Mouse (Mus musculus) inflammation-experienced regulatory T-cells, adult 6 months (primary cell): ENCODE measurements around the gene Bcl2a1d. TPM values are rescaled to one million over a fixed set of nuclear protein-coding genes. Genes with fewer than 3 reads are reported as not detected.
"Not testable (repeated sequence)": the region's sequence is repeated elsewhere in the genome, so short reads cannot be mapped to it uniquely, and the experiment has no call there.

Experiments used
- ATAC-seq: one replicate; pipeline ENCODE4 v1.8.0; 2017
- polyA plus RNA-seq, 3 experiments: library from polyadenylated mRNA; unstranded; fragments of 100-300 nt; shearing (Covaris generic); gene quantifications; one replicate each; pipeline ENCODE4 v1.2.1; 2017

Bcl2a1d gene
- 100 to 1,000 TPM; 103 to 282 (median 149) TPM for polyA plus RNA-seq

DNA sequence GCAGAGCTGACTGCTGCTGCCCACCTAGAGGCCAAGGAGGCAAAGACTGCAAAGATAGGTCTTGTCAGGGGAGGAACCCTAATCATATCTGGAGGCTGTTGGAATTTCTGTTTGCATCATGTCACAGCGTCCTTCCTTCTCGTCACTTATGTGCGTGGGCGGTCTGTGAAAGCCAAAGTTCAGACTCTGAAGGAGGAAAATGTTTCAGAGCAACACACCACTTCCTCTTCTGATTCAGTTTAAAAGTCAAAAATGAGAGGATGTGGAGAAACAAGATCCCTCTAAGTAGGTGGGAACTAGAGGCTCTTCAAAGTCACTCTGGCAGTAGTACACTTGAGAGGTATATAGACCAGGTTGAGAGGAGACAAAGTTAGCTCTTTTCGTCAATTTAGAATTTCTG lies at the start of gene Bcl2a1d:
TSS of gene Bcl2a1d (minus strand) at position 187 of the 400 bp plus-strand sequence.
- ATAC-seq, result peak; percentile 78

DNA sequence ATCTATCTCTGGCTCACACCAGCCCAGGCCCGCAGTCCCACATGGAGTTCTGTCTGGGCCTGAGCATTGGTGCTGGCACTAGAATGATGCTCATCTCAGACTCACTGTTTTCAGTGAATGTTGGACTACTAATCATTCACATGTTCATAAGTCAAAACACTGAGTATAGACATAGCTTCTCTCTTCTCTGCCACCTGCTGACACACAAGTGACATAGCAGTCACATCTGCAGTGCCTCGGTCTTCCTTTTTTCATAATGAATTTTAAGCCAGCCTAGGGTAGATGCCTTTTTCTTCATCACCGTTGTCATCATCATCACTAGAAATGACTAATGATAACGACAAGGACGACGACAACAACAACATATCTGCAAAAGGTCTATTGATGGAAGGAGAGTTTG lies 38.5 kb upstream of the Bcl2a1d start:
- ATAC-seq, result not testable (repeated sequence)

DNA sequence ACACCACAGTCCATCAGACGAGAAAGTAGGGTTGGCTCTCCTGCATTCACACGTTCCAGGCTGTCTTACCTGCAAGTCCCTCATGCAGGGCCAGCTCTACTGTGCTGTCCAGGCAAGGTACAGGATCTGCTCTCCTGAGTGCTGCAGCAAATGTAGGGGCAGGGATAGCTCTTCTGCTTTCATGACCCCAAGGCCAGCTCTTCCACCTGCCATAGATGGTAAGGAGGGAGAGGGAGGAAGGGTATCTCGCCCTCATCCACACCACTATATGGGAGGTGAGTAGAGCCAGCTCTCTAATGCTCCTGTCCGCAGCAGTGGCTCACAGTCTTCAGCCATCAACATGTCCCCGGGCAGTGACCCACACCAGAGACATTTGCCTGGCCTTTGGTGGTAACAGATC lies 37.8 kb upstream of the Bcl2a1d start:
- ATAC-seq, result not testable (repeated sequence)

DNA sequence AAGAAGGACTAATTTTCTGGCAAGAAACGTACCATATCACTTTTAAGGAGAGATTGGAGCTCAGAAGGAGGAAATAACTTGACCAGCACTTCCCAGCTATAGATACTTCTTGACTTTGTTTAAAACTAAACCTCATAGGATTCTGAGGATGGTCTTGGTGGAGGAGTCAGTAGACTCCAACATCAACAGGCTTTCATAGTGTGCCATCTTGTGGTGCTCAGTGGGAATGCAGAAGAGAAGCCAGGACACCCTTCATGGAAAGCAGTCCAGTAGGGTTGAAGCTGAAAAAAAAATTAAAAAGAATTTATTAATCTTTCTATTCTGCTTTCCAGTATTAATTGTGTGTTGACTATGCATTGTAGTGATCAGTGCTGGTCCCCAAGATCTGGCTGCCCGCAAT lies 15.0 kb upstream of the Bcl2a1d start:
- peak; percentile 90 for ATAC-seq

DNA sequence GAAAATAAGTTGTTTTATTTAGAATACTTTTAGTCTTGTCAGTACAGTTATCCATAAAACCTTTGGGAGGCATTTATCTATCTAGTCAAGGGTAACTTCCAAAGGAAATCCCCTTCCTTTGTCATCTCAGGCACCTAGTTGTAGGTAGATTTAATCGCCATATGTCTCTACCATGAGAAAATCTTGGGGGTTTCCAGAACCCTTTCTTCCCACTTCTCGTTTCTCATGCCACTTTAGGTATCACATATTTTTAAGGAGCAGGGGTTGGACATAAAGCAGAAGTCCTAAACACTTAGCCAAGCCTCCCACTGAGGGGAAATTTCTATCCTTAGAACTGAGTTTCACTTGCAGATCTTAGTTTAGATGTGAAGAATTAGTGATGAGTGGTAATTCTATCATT lies 14.3 kb upstream of the Bcl2a1d start:
- ATAC-seq, result not testable (repeated sequence)

DNA sequence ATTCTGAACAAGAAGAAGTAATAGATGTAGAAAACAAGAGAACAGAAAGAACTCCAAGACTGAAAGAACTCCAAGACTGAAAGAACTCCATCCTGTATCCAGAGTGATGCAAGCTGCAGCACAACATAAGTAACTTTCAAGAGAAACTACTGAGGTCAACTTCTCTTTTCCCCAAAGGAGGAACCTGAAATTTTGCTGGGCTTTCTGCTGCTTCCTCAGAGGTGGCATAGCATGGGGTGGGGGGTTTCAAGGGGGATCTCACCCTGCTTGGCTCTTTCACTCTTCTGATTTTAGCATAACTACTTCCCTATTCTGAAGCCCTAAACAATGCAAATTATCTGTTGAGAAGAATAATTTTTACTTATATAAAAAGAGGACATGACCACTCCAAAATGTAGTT lies 3.6 kb upstream of the Bcl2a1d start:
- not testable (repeated sequence) for ATAC-seq

DNA sequence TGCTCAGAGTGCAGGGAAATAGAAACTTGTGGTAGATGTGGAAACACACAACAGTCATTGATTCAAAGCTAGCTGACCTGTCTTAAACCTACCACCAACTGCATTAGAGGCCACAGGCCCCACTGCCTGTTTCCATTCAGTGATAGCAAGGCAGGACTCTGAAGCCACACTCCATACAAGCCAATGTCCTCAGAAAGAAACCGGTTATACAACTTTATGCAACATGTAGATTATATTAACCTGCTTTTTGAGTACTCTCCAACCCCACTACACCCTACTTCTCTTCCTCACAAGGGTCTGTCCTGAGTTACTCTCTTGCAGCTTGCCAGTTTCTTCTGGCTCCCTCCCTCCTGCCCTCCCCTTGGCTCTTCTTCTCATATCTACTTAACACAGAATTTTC lies 1.5 kb upstream of the Bcl2a1d start:
- not testable (repeated sequence) for ATAC-seq

DNA sequence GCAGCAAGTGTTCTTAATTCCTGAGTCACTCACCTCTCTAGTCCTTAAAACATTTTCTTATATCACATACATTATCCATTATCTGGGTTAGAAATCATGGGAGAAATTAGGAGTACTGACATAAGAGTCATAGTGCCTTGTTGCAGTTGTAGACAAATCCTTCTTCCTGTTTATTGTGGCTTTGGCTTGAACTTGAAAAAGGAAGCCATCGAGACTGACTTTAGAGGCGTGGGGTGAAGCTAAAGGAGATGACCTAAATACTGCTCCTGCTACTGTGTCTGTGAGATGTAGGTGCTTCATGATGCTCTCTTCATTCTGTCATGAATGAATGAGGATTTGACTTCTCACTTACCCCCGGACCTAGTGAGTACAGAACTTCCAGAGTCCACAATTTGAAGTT lies 620 bp upstream of the Bcl2a1d start:
- ATAC-seq, result peak; percentile 24

DNA sequence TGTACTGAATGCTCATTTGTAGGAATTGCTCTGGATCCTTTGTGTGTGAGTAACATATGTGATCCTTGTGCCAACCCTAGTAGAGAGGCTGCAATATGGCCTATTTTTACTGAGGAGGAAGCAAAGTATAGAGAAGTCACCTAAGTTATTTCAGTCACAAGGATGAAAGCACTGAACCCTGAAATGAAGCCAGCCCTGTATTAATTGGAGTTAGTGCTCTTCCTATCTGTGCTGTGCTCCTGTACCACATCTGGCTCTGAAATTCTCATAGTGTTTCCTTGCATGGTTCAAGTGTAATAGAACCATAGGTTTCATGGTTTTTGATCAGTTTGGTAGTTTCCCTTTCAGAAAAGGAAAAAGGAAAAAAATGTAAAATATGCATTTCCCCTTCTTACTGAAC lies 3.4 kb downstream of the Bcl2a1d start:
- ATAC-seq, result peak; percentile 8

DNA sequence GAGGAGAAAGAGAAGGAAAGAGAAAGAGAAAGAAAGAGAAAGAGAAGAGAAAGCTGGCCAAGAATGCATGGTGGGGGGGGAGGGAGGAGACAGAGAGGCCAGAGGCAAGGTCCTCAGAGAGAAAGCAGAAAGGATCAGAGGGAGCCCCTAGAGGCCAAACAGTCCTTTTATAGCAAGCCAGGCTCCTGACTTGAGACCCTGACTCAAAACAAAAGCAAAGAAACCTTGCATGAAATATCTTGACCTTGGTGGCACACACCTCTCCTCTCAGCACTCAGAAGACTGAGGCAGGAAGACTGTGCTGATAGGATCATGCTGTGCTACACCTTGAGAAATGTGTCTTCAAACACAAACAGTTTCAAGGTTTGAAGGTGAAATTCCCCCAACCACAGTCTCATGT lies 10.1 kb downstream of the Bcl2a1d start:
- peak; percentile 11 for ATAC-seq

DNA sequence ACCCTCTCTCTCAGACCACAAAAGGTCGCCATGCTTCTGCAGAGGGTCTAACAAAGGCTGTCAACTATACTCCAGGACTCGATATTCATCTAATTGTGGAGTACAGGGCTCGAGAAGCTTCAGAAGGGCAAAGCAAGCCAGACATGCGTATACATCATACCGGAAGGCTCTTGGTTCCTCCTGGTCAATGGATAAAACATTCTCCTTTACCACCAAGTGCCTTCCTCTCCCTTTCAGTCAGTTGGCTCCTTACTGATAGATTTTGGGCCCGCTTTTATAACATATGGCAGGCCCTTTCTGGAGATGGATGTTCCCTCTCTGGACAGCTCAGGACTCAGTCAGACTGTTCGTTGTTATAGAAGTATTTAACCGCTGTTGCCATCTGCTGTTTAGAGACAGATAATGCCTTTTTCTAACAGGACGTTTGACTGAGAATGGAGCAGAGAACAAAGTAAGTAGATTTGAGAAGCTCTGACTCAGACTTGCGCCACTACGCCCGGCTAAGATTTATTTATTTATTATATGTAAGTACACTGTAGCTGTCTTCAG lies 11.7 kb downstream of the Bcl2a1d start, which contains the start of gene Mthfsl:
TSS of gene Mthfsl (minus strand) at position 308 of the 549 bp plus-strand sequence.
- peak; percentile 58 for ATAC-seq

DNA sequence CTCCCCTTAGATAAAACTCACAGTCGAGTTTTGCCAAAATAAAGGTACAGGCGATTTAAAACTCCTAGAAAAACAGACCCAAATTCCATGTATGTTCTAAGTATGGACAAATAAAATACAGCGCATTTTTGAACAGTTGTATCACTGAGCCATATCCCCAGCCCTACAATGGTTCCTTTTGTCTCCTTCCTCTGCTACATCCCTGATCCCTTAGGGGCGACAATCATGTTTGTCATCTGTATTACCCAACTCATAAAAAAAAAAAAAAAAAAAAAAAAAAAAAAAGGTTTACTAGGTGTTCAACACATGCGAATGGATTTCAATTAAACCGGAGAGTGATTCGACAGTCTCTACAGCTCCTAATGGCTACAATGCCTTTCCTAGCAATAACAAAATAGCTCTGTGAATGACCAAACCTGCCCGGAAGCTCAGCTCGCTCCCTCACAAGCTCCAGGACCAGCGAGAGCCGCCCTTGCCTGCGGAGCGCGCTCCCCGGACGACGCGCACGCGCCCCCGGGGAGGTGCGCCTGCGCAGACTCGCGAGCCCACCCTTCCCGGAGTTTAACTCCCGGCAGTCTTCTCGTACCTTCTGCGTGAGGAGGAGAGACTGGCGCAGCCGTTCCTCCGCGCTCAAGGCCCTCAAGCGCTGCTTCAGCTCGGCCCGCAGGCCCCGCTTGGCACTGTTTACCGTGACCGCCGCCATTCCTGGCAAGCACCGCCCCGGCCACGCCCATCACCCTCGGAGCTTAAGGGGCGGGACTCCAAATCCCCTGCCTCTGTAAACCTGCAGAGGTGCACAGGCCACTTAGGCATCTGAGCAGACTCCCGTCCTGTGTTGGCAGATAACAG lies 12.4 kb downstream of the Bcl2a1d start:
- ATAC-seq, result peak; percentile 79

DNA sequence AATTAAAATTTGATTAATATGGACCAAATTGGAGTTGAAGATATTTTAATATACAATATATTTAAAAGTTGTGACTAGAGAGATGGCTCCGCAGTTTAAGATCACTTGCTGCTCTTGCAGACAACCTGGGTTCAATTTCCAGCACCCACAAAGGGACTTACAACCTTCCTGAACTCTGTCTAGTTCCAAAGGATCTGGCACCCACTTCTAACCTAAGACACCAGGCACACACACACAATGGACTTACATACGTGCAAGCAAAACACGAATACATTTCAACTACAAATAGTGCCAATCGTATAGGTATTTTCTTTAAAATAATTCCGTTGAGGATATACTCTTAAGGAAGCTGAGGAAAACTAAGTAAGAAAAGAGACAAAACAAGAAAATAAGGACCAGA lies 13.1 kb downstream of the Bcl2a1d start:
- ATAC-seq, result not testable (repeated sequence)

DNA sequence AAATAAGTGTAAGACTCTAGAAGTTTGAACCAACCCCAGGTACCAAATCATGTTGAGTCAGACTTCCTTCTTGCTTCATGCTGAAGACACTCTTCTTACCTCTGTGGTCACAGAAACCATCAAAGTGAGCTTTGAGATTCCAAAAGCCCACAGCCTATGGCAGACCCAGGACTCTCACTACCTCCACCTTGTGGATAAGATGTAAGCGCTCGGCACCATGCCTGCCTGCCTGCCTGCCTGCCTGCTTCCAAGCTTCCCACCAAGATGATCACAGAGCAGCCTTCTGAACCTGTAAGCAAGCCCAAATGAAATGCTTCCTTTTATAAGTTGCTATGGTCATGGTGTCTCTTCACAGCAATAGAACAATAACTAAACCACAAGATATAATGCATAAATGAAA lies 13.6 kb downstream of the Bcl2a1d start:
- ATAC-seq, result peak; percentile 57

DNA sequence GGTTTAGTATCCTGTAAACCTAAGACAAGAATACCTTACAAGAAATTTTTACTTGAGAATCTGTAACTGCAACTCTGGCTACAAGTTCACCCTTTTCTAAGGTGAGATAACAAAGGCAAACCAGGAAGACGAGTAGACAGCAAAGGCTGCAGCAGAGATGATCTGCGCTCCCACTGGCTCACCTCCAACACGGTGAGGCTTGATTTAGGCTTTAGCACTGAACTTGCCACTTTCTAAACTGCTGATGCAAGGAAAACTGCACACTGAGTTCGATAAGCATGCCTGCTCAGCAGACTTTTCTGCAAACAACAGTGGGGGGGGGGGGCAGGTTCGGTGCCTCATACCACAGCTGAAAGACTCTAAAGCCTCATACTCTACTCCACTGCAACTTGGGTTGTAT lies 17.2 kb downstream of the Bcl2a1d start:
- ATAC-seq, result peak; percentile 20

DNA sequence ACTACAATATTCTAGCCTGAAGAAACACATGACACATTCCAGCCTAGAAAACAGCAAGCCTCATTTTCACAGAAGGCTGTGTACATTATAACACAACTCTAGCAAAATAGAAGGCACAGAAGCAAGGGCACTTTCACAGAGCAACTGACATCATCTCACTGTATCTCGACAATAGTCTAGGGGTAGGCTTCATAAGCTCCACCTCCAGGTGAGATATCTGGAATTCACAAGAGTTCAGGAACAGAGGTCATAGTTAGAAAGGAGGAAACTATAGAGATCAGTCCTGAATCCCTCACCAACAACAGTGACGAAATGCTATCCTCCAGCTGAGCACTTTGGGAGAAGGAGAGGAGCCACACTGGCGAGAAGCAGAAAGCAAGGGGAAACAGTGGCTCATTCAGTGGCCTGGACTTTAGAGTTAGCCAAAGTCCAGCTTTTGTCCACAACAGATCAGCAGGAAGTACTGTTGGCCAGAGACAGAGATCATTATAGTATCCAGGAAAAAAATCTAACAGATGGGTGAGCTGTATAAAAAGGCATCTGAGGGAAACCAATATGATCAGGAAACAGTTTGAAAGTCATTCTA lies 19.5 kb downstream of the Bcl2a1d start:
- not testable (repeated sequence) for ATAC-seq

DNA sequence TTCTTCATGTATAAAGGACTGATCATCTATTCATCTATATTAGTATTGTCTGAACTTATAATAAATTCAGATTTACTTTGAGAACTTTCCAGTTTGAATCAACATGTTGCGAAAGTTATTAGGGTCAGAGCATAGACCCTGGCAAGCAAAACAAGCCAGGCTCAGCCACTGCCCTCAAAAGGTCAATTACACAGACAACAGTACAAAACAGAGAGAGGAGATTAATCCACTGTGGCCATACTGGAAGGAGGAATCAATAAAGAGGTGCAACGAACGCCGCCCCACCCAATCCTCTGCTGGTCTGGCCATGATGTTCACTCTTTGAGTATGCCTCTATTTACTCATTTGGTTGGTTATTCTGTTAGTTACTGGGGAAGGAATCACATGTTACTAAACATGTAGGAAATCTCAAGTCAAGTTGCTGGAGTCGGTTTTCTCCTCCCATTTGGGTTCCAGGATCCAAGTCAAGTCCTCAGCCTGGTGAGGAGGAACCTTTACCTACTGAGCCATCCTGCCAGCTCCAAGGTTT lies 20.7 kb downstream of the Bcl2a1d start:
- ATAC-seq, result not testable (repeated sequence)

DNA sequence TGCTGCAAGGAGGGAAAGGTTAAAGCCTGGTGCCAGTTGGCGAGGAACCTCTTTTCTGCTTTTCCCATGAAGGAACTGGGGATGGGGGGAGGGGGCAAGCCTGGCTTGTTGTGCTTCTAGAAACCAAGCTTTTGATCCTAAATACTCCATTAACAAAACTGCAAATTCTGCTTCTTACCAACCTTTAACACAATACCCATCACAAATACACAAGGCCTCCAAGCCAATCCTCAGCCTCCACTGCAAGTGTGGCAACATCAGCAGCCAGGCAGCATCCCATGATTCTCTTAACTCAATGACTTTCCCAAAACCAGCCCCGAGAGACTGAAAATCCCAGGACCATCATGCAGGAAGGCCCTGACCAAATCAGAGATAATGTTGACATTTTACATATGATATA lies 21.3 kb downstream of the Bcl2a1d start:
- ATAC-seq, result not testable (repeated sequence)

DNA sequence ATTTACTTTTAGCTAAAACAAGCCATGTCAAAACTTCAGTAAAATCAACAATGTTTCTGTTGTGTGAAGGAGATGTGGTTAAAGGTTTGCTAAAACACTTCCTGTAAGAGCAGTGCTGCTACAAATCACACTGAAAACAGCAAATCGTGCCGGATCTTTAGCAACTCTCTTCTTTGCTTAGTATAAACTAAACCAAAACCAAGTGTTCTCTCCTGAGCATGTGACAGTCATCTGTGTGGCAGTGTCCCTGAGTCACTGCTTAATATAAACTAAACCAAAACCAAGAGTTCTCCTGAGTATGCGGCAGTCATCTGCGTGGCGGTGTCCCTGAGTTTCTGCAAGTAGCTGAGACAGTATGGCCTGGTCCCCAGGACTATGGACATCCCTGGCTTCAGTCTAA lies 21.9 kb downstream of the Bcl2a1d start:
- ATAC-seq, result peak; percentile 76

DNA sequence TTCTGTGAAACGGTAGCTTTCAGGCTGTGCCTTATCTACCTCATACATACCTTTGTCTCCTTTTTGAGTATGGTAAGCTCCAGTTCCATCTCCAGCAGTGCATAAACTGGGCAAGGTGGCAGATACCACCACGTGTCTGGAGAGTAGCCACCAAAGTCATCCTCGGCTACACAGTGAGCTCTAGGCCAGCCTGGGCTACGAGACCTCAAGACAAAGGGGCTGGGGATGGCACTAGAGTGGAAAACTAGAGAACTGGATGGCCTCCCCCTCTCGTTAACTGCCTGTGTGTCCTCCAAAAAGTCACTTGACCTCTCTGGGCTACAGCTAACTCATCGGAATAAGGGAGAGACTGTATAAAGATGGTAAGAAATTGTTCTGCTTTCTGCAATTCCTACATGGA lies 22.4 kb downstream of the Bcl2a1d start:
- no peak for ATAC-seq

DNA sequence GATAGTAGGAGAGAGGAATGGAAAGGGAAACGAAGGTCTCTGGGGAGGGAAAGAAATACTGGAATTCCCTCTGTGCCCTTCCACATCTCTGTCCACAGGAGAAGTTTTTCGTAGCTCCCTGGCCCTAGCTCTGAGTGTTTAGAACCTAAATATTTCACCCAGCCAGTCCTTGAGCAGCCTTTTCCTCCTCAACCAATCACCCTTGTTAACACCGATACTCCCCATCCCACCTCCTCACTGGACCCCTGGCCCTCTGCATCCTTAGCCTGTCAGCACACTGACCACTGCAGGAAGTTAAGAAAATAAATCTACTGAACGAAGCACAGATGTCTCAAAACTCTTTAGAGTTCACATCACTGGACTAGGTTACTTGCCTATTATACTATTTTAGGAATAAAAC lies 25.0 kb downstream of the Bcl2a1d start:
- ATAC-seq, result no peak

DNA sequence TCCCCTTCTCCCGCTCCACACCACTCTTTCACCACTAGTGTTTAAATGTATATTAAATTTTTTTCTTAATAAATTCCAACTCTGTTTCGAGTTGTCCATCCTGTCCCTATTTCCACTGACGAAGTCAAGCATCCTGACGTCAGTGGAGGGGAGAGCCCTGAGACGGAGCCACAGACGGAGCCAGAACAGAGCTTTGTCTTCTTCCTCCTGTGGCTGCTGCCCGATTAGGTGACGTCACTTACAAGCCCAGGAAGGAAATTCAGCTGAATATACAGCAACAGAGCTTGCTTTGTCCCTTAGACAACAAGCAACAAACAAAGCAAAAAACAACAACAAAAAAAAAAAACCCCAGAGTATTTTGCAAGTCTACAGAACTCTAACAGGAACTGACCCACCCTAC lies 26.6 kb downstream of the Bcl2a1d start:
- ATAC-seq, result not testable (repeated sequence)

DNA sequence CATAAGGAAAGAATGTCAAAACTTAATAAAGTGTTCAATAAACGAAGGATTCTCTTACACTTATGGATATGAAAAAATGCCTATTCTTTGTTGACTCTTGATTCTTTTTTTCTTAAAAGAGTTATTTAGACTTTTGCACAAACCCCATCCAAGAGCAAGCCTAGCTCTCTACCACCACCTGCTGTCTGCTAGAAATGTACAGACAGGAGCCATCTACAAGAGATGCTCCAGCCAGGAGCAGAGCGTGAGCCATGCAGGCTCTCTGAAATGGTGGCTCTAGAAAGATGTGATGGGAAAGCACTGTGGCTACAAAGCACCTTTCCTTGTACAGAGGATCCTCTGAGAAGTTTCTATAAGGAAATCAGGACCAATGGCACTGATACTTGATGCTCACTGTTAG lies 33.0 kb downstream of the Bcl2a1d start:
- not testable (repeated sequence) for ATAC-seq
